Mouse (Mus musculus): Measurements from ENCODE around the gene Hoxa9. TPM values are rescaled to one million over a fixed set of nuclear protein-coding genes. Genes with fewer than 3 reads are reported as not detected.

The Hoxa9 gene
- polyA plus RNA-seq, 1 experiment from 2014 or later = 77.4 TPM

DNA sequence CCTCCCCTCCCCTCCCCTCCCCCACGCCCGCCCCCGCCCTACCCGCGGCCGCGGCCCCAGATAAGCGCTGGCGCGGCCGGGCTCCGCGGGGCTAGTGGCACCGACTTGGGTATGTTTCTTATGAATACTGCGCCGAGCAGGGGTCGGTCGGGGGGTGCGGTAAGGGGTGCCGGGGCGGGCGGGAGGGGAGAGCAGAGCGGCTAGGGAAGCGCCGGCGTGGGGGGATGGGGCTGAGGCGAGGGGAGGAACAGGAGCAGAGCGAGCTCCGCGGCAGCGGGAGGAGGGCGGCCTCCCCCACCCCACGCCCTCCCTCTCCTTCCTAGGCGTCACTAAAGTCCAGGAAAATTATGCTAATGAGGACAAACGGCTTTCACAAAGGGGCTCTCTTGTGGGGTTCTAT, 55.0 kb downstream of the Hoxa9 start:
- Histone ChIP-seq H3K9me3 (no peaks in the 10 kb centered on the region), H3K27ac (peak overlapping the region; percentile 78), H3K27me3 (peaks cover 69% of the 10 kb centered on the region), H3K36me3 (no peaks in the 10 kb centered on the region), H3K4me1 (replicated peaks) (peaks cover 91% of the 10 kb centered on the region), H3K4me2 (peak overlapping the region; percentile 89), H3K4me3 (replicated peaks) (peak overlapping the region; percentile 51), H3K9ac (replicated peaks) (peak overlapping the region; percentile 74)
- WGBS = 1% methylated on average over 15 of the region's 35 CpGs
- ATAC-seq (ENCODE audit: insufficient number of reproducible peaks, insufficient read depth, low FRiP score, low TSS enrichment, low read depth) = no peak

DNA sequence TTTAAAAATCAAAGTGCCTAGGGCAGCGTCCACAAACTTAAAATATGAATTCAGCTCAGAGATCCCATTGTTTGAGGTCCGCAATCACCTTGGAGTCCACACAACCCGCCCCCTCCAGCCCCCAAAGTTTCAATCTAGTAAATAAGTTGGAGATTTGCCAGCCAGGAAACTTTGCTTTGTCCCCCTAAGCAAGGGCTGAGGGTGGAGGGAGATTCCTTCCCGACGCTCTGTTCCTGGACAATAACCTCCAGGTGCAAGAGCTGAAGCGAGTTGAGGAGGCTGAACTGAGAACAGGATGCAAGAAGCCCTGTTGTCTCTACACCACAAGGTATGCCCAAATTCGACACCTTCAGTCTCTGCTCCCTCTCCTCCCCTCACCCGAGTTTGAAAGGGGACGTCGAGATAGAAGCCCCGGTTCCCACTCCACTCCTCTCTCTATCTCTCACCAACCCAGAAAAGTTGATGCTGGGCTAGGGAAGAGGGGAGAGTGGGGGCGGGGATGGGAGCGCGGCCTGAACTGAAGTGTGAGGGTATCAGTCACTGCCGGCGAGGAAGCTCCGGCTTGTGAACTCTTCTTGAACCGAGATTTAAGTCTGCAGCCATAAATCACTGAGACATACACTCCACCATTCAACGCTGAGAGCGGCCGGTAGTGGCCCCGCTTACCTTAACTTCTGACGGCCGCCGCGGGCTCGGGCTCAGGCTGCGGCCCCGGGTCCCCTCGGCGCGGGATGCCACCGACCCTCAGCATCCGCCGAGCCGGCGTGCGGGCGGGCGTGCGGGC, 55.7 kb downstream of the Hoxa9 start:
- H3K4me1 ChIP-seq (replicated peaks) = peaks cover 91% of the 10 kb centered on the region
- H3K27me3 ChIP-seq = peaks cover 69% of the 10 kb centered on the region
- H3K9me3 ChIP-seq = no peaks in the 10 kb centered on the region
- peak overlapping the region; percentile 74 for H3K9ac ChIP-seq (replicated peaks)
- ATAC-seq (ENCODE audit: insufficient number of reproducible peaks, insufficient read depth, low FRiP score, low TSS enrichment, low read depth) = no peak
- H3K4me3 ChIP-seq (replicated peaks) = peak overlapping the region; percentile 51
- peak overlapping the region; percentile 89 for H3K4me2 ChIP-seq
- H3K36me3 ChIP-seq = peaks cover 5% of the 10 kb centered on the region; the same call in 1 of the 2 replicates
- H3K27ac ChIP-seq = peak overlapping the region; percentile 78
- 4% methylated on average over 41 of the region's 41 CpGs for WGBS

GRCm38 (mm10) chr6:52173648-52174047, 57.2 kb downstream of the Hoxa9 start:
- H3K9me3 ChIP-seq = no peaks in the 10 kb centered on the region
- H3K4me2 ChIP-seq = 0 out of 2 replicates have a peak overlapping the region, but pooled peaks have one; percentile 68
- no peak overlapping the region for H3K4me3 ChIP-seq (replicated peaks)
- no peak overlapping the region for H3K27ac ChIP-seq
- peaks cover 87% of the 10 kb centered on the region for H3K4me1 ChIP-seq (replicated peaks)
- H3K36me3 ChIP-seq = peaks cover 13% of the 10 kb centered on the region; the same call in 1 of the 2 replicates
- no peak overlapping the region for H3K9ac ChIP-seq (replicated peaks)
- 6% methylated on average over 4 of the region's 4 CpGs for WGBS
- ATAC-seq (ENCODE audit: insufficient number of reproducible peaks, insufficient read depth, low FRiP score, low TSS enrichment, low read depth) = no peak
- peaks cover 64% of the 10 kb centered on the region for H3K27me3 ChIP-seq

MicroRNAs within 50 kb of the gene (microRNA counts, 519-probe panel; counts per million panel counts)
- microRNA mmu-miR-196b = 8,534 counts per million, percentile 94 among the panel's probes with 10 or more counts

Small RNAs within 50 kb of the gene (microRNA-seq; reads per million reads assigned to microRNA genes)
- 98,320 reads per million, percentile 100 among the genes with 10 or more reads in this experiment for gene Mir196b

Other genes with a start within 250 kb of the Hoxa9 start
- gene Skap2, start 218.5 kb downstream of the Hoxa9 start, polyA plus RNA-seq (2016; fragmentation: Nextera tagmentation; extraction: Ambion mirVana) = 14.4 and 14.6 TPM in 2 replicates
- gene Hoxa1, start 72.8 kb downstream of the Hoxa9 start, polyA plus RNA-seq (2016; fragmentation: Nextera tagmentation; extraction: Ambion mirVana) = 0.58 and 0.70 TPM in 2 replicates
- gene Hoxa2, start 66.3 kb downstream of the Hoxa9 start, polyA plus RNA-seq (2016; fragmentation: Nextera tagmentation; extraction: Ambion mirVana) = 1.8 and 2.0 TPM in 2 replicates
- gene 5730596B20Rik, start 53.6 kb downstream of the Hoxa9 start, polyA plus RNA-seq (2016; fragmentation: Nextera tagmentation; extraction: Ambion mirVana) = 0.91 and 0.98 TPM in 2 replicates
- gene Hoxa4, start 39.3 kb downstream of the Hoxa9 start, polyA plus RNA-seq (2016; fragmentation: Nextera tagmentation; extraction: Ambion mirVana) = 0.35 and 0.90 TPM in 2 replicates
- 8.2 and 9.2 TPM in 2 replicates for gene Hoxa5, start 26.5 kb downstream of the Hoxa9 start, polyA plus RNA-seq (2016; fragmentation: Nextera tagmentation; extraction: Ambion mirVana)
- 3.1 and 4.1 TPM in 2 replicates for gene Hoxa6, start 22.4 kb downstream of the Hoxa9 start, polyA plus RNA-seq (2016; fragmentation: Nextera tagmentation; extraction: Ambion mirVana)
- 7.7 and 7.9 TPM in 2 replicates for gene Hoxa3, start 17.8 kb downstream of the Hoxa9 start, polyA plus RNA-seq (2016; fragmentation: Nextera tagmentation; extraction: Ambion mirVana)
- 2.1 TPM in 1 of 2 replicates, not detected in the other for gene Gm28308, start 17.8 kb downstream of the Hoxa9 start, polyA plus RNA-seq (2016; fragmentation: Nextera tagmentation; extraction: Ambion mirVana)
- gene Hoxa7, start 9.2 kb downstream of the Hoxa9 start, polyA plus RNA-seq (2016; fragmentation: Nextera tagmentation; extraction: Ambion mirVana) = 11.7 and 13.8 TPM in 2 replicates
- gene Hoxa10, start 9.8 kb upstream of the Hoxa9 start, polyA plus RNA-seq (2016; fragmentation: Nextera tagmentation; extraction: Ambion mirVana) = 272 and 294 TPM in 2 replicates
- gene Hoxa11, start 14.7 kb upstream of the Hoxa9 start, polyA plus RNA-seq (2016; fragmentation: Nextera tagmentation; extraction: Ambion mirVana) = 88.2 and 96.8 TPM in 2 replicates
- gene Hoxa13, start 29.8 kb upstream of the Hoxa9 start, polyA plus RNA-seq (2016; fragmentation: Nextera tagmentation; extraction: Ambion mirVana) = 33.1 and 34.1 TPM in 2 replicates
- gene Evx1, start 82.4 kb upstream of the Hoxa9 start, polyA plus RNA-seq (2016; fragmentation: Nextera tagmentation; extraction: Ambion mirVana) = 4.8 and 5.2 TPM in 2 replicates

Data from limb, embryonic 12.5 days (tissue).